Mouse (Mus musculus) G1E (cell line): ENCODE results near the gene Pkn3. TPM values are rescaled to one million over a fixed set of nuclear protein-coding genes. Genes with fewer than 3 reads are reported as not detected.
A peak's percentile ranks its signal among the peaks of the same experiment; 100 is the strongest.
"Not testable (repeated sequence)": the region's sequence is repeated elsewhere in the genome, so short reads cannot be mapped to it uniquely, and the experiment has no call there.

Experiments used
- ATAC-seq: 2 replicates; pipeline ENCODE4 v1.8.0; 2016; ENCODE audit warnings: mild to moderate bottlenecking; ENCODE audit not compliant: insufficient number of reproducible peaks, poor library complexity, low FRiP score, severe bottlenecking; ENCODE audit errors: extremely low read depth
- DNase-seq: peaks from one replicate; pipeline ENCODE4 v3.0.0; 2012; ENCODE audit warnings: low spot score
- H3K27me3 ChIP-seq: 2 replicates; pipeline ENCODE4 v1.6.1; 2012; ENCODE audit warnings: mild to moderate bottlenecking, low read length, inconsistent platforms; ENCODE audit not compliant: insufficient read depth
- H3K36me3 ChIP-seq: replicated peaks from 2 replicates; pipeline ENCODE3; 2012; ENCODE audit warnings: mild to moderate bottlenecking, inconsistent platforms
- H3K4me1 ChIP-seq: 2 replicates; pipeline ENCODE4 v1.6.1; 2012; ENCODE audit warnings: low read depth, low read length, inconsistent platforms, mixed read lengths; ENCODE audit not compliant: insufficient read depth
- H3K4me3 ChIP-seq: 2 replicates; pipeline ENCODE4 v1.5.1; 2012; ENCODE audit warnings: low read depth, mild to moderate bottlenecking, inconsistent platforms, low read length, moderate library complexity, mixed read lengths
- H3K9me3 ChIP-seq: replicated peaks from 2 replicates; pipeline ENCODE4 v1.6.1; 2012; ENCODE audit warnings: inconsistent platforms
- CTCF ChIP-seq: IDR thresholded peaks from 2 replicates; pipeline ENCODE4 v1.5.1; 2012; ENCODE audit warnings: low read depth, low read length, inconsistent platforms, mixed read lengths
- GATA1 ChIP-seq: IDR thresholded peaks from 2 replicates; pipeline ENCODE4 v1.6.1; 2012; ENCODE audit warnings: borderline replicate concordance, low read length, inconsistent platforms, mixed read lengths
- GATA2 ChIP-seq: IDR thresholded peaks from 2 replicates; pipeline ENCODE4 v1.6.1; 2012; ENCODE audit warnings: low read depth, low read length, inconsistent platforms, borderline replicate concordance
- POLR2AphosphoS5 ChIP-seq: IDR thresholded peaks from 2 replicates; pipeline ENCODE4 v1.6.1; 2012; ENCODE audit warnings: low read depth, low read length, inconsistent platforms; ENCODE audit not compliant: insufficient replicate concordance
- TAL1 ChIP-seq: conservative IDR thresholded peaks from 2 replicates; pipeline ENCODE4 v1.6.1; 2012; ENCODE audit warnings: low read depth, low read length, inconsistent platforms, mixed read lengths
- polyA plus RNA-seq: library from polyadenylated mRNA; stranded (reverse); fragments of >175 nt; gene quantifications from 2 replicates; pipeline ENCODE4 v1.2.3, GENCODE M21; 2012
- total RNA-seq, 2 experiments: library from RNA; stranded (forward) in 1 of 2; stranded (reverse) in 1 of 2; fragments of 200-1000 nt in 1 of 2; fragments of >200 nt in 1 of 2; fragmentation: Nextera tagmentation in 1 of 2; gene quantifications; 2 replicates each; pipeline ENCODE4 v1.2.3; 2014 to 2017

Gene Pkn3
- total and polyA plus RNA-seq, 3 experiments, result 2.4 to 14.5 (median 4.5) TPM

- Histone ChIP-seq H3K9me3 (no peaks in the 10 kb centered on the region), H3K36me3 (peaks cover 35% of the 10 kb centered on the region), H3K4me1 (peaks cover 29% of the 10 kb centered on the region), H3K4me3 (peak overlapping the region; percentile 80), H3K27me3 (no peaks in the 10 kb centered on the region)
- ATAC-seq, result no peak
- no peak for TF ChIP-seq GATA2
- no peak for TF ChIP-seq CTCF
- no peak for TF ChIP-seq POLR2AphosphoS5
- DNase-seq, result peak; percentile 44
These were observed 46.4 kb downstream of the Pkn3 start for GRCm38 (mm10) chr2:30123729-30124471.

- no peak for TF ChIP-seq TAL1
- TF ChIP-seq POLR2AphosphoS5, result no peak
- TF ChIP-seq GATA2, result no peak
- TF ChIP-seq CTCF, result no peak
- TF ChIP-seq GATA1, result no peak
- peak; percentile 91 for ATAC-seq
- no peaks in the 10 kb centered on the region for H3K9me3 ChIP-seq
- DNase-seq, result peak; percentile 92
- H3K4me1 ChIP-seq, result peaks cover 29% of the 10 kb centered on the region
- H3K27me3 ChIP-seq, result no peaks in the 10 kb centered on the region
- peak within 1 kb of the TSS; percentile 80 for H3K4me3 ChIP-seq
- peaks cover 29% of the 10 kb centered on the region for H3K36me3 ChIP-seq
These were observed 47.2 kb downstream of the Pkn3 start, which contains the start of gene Zer1 for GRCm38 (mm10) chr2:30124472-30125274. Gene Zer1, minus strand, starts transcription at chr2:30124585.

GRCm38 (mm10) chr2:30128789-30129188, 51.3 kb downstream of the Pkn3 start:
- H3K4me3 ChIP-seq, result no peak overlapping the region
- peaks cover 5% of the 10 kb centered on the region for H3K9me3 ChIP-seq
- no peaks in the 10 kb centered on the region for H3K27me3 ChIP-seq
- ATAC-seq (no peak), DNase-seq (no peak)
- no peaks in the 10 kb centered on the region for H3K36me3 ChIP-seq
- peak; percentile 11; the same call in 1 of the 2 replicates for TF ChIP-seq CTCF
- TF ChIP-seq GATA1, result no peak
- TF ChIP-seq POLR2AphosphoS5, result no peak
- TF ChIP-seq TAL1, result no peak
- TF ChIP-seq GATA2, result no peak
- peaks cover 26% of the 10 kb centered on the region for H3K4me1 ChIP-seq

- Histone ChIP-seq H3K9me3 (peaks cover 5% of the 10 kb centered on the region), H3K27me3 (no peaks in the 10 kb centered on the region), H3K4me3 (no peak overlapping the region), H3K4me1 (peaks cover 29% of the 10 kb centered on the region), H3K36me3 (peaks cover 2% of the 10 kb centered on the region)
- no peak for DNase-seq
- no peak for TF ChIP-seq GATA1
- no peak for TF ChIP-seq TAL1
- TF ChIP-seq CTCF, result no peak
- no peak for TF ChIP-seq GATA2
- TF ChIP-seq POLR2AphosphoS5, result no peak
- ATAC-seq, result no peak
These were observed 52.7 kb downstream of the Pkn3 start for GRCm38 (mm10) chr2:30130156-30130555.

- not testable (repeated sequence) for ATAC-seq, H3K4me3 ChIP-seq, H3K9me3 ChIP-seq, DNase-seq, H3K27me3 ChIP-seq
- H3K4me1 ChIP-seq, result peaks cover 34% of the 10 kb centered on the region
- H3K36me3 ChIP-seq, result peaks cover 13% of the 10 kb centered on the region
These were observed 53.8 kb downstream of the Pkn3 start for GRCm38 (mm10) chr2:30131240-30131639.

GRCm38 (mm10) chr2:30132801-30133612, 55.5 kb downstream of the Pkn3 start:
- DNase-seq (peak; percentile 27), ATAC-seq (no peak)
- no peaks in the 10 kb centered on the region for H3K27me3 ChIP-seq
- peaks cover 30% of the 10 kb centered on the region for H3K36me3 ChIP-seq
- H3K9me3 ChIP-seq, result peaks cover 5% of the 10 kb centered on the region
- TF ChIP-seq GATA2 (no peak), GATA1 (no peak), TAL1 (no peak), POLR2AphosphoS5 (0 out of 2 replicates have a peak, but pooled peaks have one; percentile 40), CTCF (no peak)
- H3K4me1 ChIP-seq, result peaks cover 48% of the 10 kb centered on the region
- peak overlapping the region; percentile 98 for H3K4me3 ChIP-seq
